Mouse (Mus musculus): Measurements from ENCODE around the gene 1700006A11Rik.
"Not testable (repeated sequence)": the region's sequence is repeated elsewhere in the genome, so short reads cannot be mapped to it uniquely, and the experiment has no call there.

DNA sequence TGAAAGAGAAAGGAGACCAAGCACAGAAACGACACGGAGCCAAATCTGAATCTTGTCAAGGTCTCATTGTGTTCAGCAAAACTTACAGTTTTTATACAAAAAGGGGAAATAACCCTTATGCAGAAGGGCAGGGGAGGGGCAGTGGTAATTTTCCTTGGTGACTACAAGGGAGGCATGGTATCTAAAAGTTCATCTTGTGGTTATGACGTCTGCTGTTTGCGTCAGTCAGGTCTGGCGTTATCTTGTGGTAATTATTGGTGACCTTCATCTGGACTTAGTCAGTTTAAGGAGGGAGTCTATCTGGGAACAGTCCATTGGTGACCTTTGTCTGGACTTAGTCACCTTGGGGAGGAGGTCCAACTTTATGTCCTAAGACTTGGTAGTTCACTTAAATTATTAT is 48.5 kb upstream of the 1700006A11Rik start:
- TF ChIP-seq CTCF (IDR thresholded peaks at IDR 0.05; ENCODE audit: low read depth, low read length); POLR2A (IDR thresholded peaks at IDR 0.05; ENCODE audit: borderline replicate concordance, low read depth, low read length): not testable (repeated sequence)

Data from bone marrow macrophage, adult 2 months (primary cell).